Mouse (Mus musculus) embryonic facial prominence, embryonic 13.5 days (tissue): ENCODE results near the gene Zfp423. TPM values are rescaled to one million over a fixed set of nuclear protein-coding genes. Genes with fewer than 3 reads are reported as not detected.

Source experiments
- ATAC-seq: fragments of 200-750 bp; cut with Nextera tagmentation; 2 replicates; pipeline ENCODE4 v1.8.0; 2017; ENCODE audit warnings: low read depth; ENCODE audit not compliant: insufficient number of reproducible peaks, insufficient read depth, low FRiP score, low TSS enrichment
- H3K27ac ChIP-seq: fragments of 300-500 bp; sonication (generic); 2 replicates; pipeline ENCODE4 v1.5.1; 2015; ENCODE audit warnings: moderate library complexity, mild to moderate bottlenecking, inconsistent platforms
- H3K27me3 ChIP-seq: fragments of 300-500 bp; sonication (generic); 2 replicates; pipeline ENCODE4 v1.6.1; 2015; ENCODE audit warnings: mild to moderate bottlenecking, inconsistent platforms
- H3K36me3 ChIP-seq: fragments of 300-500 bp; sonication (generic); 2 replicates; pipeline ENCODE4 v1.6.1; 2015; ENCODE audit warnings: mild to moderate bottlenecking, inconsistent platforms
- H3K4me1 ChIP-seq: fragments of 300-500 bp; sonication (generic); 2 replicates; pipeline ENCODE4 v1.6.1; 2015; ENCODE audit warnings: inconsistent platforms
- H3K4me2 ChIP-seq: fragments of 300-500 bp; sonication (generic); 2 replicates; pipeline ENCODE4 v1.6.1; 2015; ENCODE audit warnings: moderate library complexity, mild to moderate bottlenecking, inconsistent platforms
- H3K4me3 ChIP-seq: fragments of 300-500 bp; sonication (generic); 2 replicates; pipeline ENCODE4 v1.5.1; 2015; ENCODE audit warnings: mild to moderate bottlenecking, inconsistent platforms
- H3K9ac ChIP-seq: fragments of 300-500 bp; sonication (generic); 2 replicates; pipeline ENCODE4 v1.6.1; 2015; ENCODE audit warnings: mild to moderate bottlenecking, inconsistent platforms
- H3K9me3 ChIP-seq: fragments of 300-500 bp; sonication (generic); 2 replicates; pipeline ENCODE4 v1.6.1; 2016; ENCODE audit warnings: inconsistent platforms
- WGBS: fragments of 180-500 bp; shearing (Covaris S2); methylation state at CpG from one replicate; pipeline ENCODE4 v1.1.7; 2015; ENCODE audit warnings: mixed read lengths; 5-methylcytosine and 5-hydroxymethylcytosine counted together
- polyA plus RNA-seq: library from polyadenylated mRNA; unstranded; fragments of >200 nt; fragmentation: Nextera tagmentation; extraction: Ambion mirVana; gene quantifications from 2 replicates; pipeline ENCODE4 v1.2.1, GENCODE M21; 2015

Zfp423 gene
- polyA plus RNA-seq, 1 experiment from 2014 or later, result 30.5 TPM

GRCm38 (mm10) chr8:87926098-87926890 lies 33.1 kb downstream of the Zfp423 start:
- no peak overlapping the region for H3K9ac ChIP-seq
- peaks cover 6% of the 10 kb centered on the region; the same call in 1 of the 2 replicates for H3K36me3 ChIP-seq
- H3K4me2 ChIP-seq, result peak overlapping the region; percentile 7; the same call in 1 of the 2 replicates
- no peak overlapping the region for H3K4me3 ChIP-seq
- H3K9me3 ChIP-seq, result no peaks in the 10 kb centered on the region
- H3K4me1 ChIP-seq, result peaks cover 78% of the 10 kb centered on the region
- H3K27me3 ChIP-seq, result no peaks in the 10 kb centered on the region
- peak overlapping the region; percentile 70 for H3K27ac ChIP-seq
- no peak for ATAC-seq
- WGBS, result 45% methylated on average over 7 of the region's 7 CpGs

GRCm38 (mm10) chr8:87922936-87923335 lies 36.5 kb downstream of the Zfp423 start:
- Histone ChIP-seq H3K27me3 (no peaks in the 10 kb centered on the region), H3K36me3 (peaks cover 6% of the 10 kb centered on the region; the same call in 1 of the 2 replicates), H3K4me1 (peaks cover 65% of the 10 kb centered on the region), H3K9me3 (no peaks in the 10 kb centered on the region), H3K4me3 (no peak overlapping the region), H3K27ac (no peak overlapping the region), H3K9ac (no peak overlapping the region), H3K4me2 (no peak overlapping the region)
- WGBS, result 68% methylated on average over 6 of the region's 6 CpGs
- ATAC-seq, result no peak

- Histone ChIP-seq H3K9ac (no peak overlapping the region), H3K36me3 (peaks cover 6% of the 10 kb centered on the region; the same call in 1 of the 2 replicates), H3K4me1 (peaks cover 65% of the 10 kb centered on the region), H3K9me3 (no peaks in the 10 kb centered on the region), H3K27ac (no peak overlapping the region), H3K27me3 (no peaks in the 10 kb centered on the region), H3K4me3 (no peak overlapping the region), H3K4me2 (no peak overlapping the region)
- 30% methylated on average over 6 of the region's 6 CpGs for WGBS
- ATAC-seq, result no peak
Observed at GRCm38 (mm10) chr8:87922446-87922845, 36.9 kb downstream of the Zfp423 start.

- no peaks in the 10 kb centered on the region for H3K27me3 ChIP-seq
- H3K4me1 ChIP-seq, result peaks cover 68% of the 10 kb centered on the region
- peak overlapping the region; percentile 9; the same call in 1 of the 2 replicates for H3K27ac ChIP-seq
- H3K4me3 ChIP-seq, result no peak overlapping the region
- 50% methylated on average over 5 of the region's 5 CpGs for WGBS
- no peaks in the 10 kb centered on the region for H3K9me3 ChIP-seq
- no peak overlapping the region for H3K4me2 ChIP-seq
- H3K36me3 ChIP-seq, result peaks cover 6% of the 10 kb centered on the region; the same call in 1 of the 2 replicates
- ATAC-seq, result no peak
- H3K9ac ChIP-seq, result 0 out of 2 replicates have a peak overlapping the region, but pooled peaks have one; percentile 17
Observed at GRCm38 (mm10) chr8:87918004-87918403, 41.4 kb downstream of the Zfp423 start.

- H3K27ac ChIP-seq, result no peak overlapping the region
- H3K27me3 ChIP-seq, result no peaks in the 10 kb centered on the region
- H3K9ac ChIP-seq, result no peak overlapping the region
- no peak for ATAC-seq
- no peak overlapping the region for H3K4me2 ChIP-seq
- 85% methylated on average over 9 of the region's 9 CpGs for WGBS
- no peaks in the 10 kb centered on the region for H3K9me3 ChIP-seq
- H3K4me3 ChIP-seq, result no peak overlapping the region
- H3K4me1 ChIP-seq, result peaks cover 68% of the 10 kb centered on the region
- H3K36me3 ChIP-seq, result no peaks in the 10 kb centered on the region
Observed at GRCm38 (mm10) chr8:87915763-87916162, 43.6 kb downstream of the Zfp423 start.

GRCm38 (mm10) chr8:87914247-87914967 lies 45.0 kb downstream of the Zfp423 start:
- no peaks in the 10 kb centered on the region for H3K27me3 ChIP-seq
- no peaks in the 10 kb centered on the region for H3K36me3 ChIP-seq
- no peak for ATAC-seq
- H3K4me3 ChIP-seq, result no peak overlapping the region
- peaks cover 78% of the 10 kb centered on the region for H3K4me1 ChIP-seq
- 50% methylated on average over 6 of the region's 6 CpGs for WGBS
- H3K9me3 ChIP-seq, result no peaks in the 10 kb centered on the region
- no peak overlapping the region for H3K4me2 ChIP-seq
- H3K27ac ChIP-seq, result peak overlapping the region; percentile 57
- H3K9ac ChIP-seq, result peak overlapping the region; percentile 49; the same call in 1 of the 2 replicates

- H3K27ac ChIP-seq, result no peak overlapping the region
- peaks cover 81% of the 10 kb centered on the region for H3K4me1 ChIP-seq
- H3K27me3 ChIP-seq, result no peaks in the 10 kb centered on the region
- ATAC-seq, result no peak
- H3K4me2 ChIP-seq, result no peak overlapping the region
- no peak overlapping the region for H3K4me3 ChIP-seq
- no peaks in the 10 kb centered on the region for H3K9me3 ChIP-seq
- H3K36me3 ChIP-seq, result no peaks in the 10 kb centered on the region
- H3K9ac ChIP-seq, result no peak overlapping the region
- 75% methylated on average over 2 of the region's 2 CpGs for WGBS
Observed at GRCm38 (mm10) chr8:87908940-87909339, 50.5 kb downstream of the Zfp423 start.

- H3K4me3 ChIP-seq, result no peak overlapping the region
- 42% methylated on average over 5 of the region's 5 CpGs for WGBS
- no peak overlapping the region for H3K9ac ChIP-seq
- no peaks in the 10 kb centered on the region for H3K9me3 ChIP-seq
- H3K36me3 ChIP-seq, result no peaks in the 10 kb centered on the region
- peak overlapping the region; percentile 95 for H3K27ac ChIP-seq
- ATAC-seq, result peak; percentile 73; the same call in 1 of the 2 replicates
- H3K27me3 ChIP-seq, result no peaks in the 10 kb centered on the region
- H3K4me1 ChIP-seq, result peaks cover 70% of the 10 kb centered on the region
- H3K4me2 ChIP-seq, result peak overlapping the region; percentile 16
Observed at GRCm38 (mm10) chr8:87905404-87905803, 54.0 kb downstream of the Zfp423 start.

- H3K4me1 ChIP-seq, result peaks cover 62% of the 10 kb centered on the region
- peak overlapping the region; percentile 26; the same call in 1 of the 2 replicates for H3K4me2 ChIP-seq
- no peak overlapping the region for H3K4me3 ChIP-seq
- H3K27ac ChIP-seq, result peak overlapping the region; percentile 95
- H3K9ac ChIP-seq, result no peak overlapping the region; the same call in 1 of the 2 replicates
- no peaks in the 10 kb centered on the region for H3K9me3 ChIP-seq
- ATAC-seq, result no peak
- H3K36me3 ChIP-seq, result no peaks in the 10 kb centered on the region
- H3K27me3 ChIP-seq, result no peaks in the 10 kb centered on the region
- WGBS, result 37% methylated on average over 5 of the region's 5 CpGs
Observed at GRCm38 (mm10) chr8:87904108-87904507, 55.3 kb downstream of the Zfp423 start.

- Histone ChIP-seq H3K36me3 (no peaks in the 10 kb centered on the region), H3K9ac (no peak overlapping the region), H3K9me3 (no peaks in the 10 kb centered on the region), H3K4me3 (no peak overlapping the region), H3K27me3 (no peaks in the 10 kb centered on the region), H3K4me2 (0 out of 2 replicates have a peak overlapping the region, but pooled peaks have one; percentile 7), H3K27ac (peak overlapping the region; percentile 75), H3K4me1 (peaks cover 75% of the 10 kb centered on the region)
- ATAC-seq, result 0 out of 2 replicates have a peak, but pooled peaks have one; percentile 35
- 49% methylated on average over 13 of the region's 13 CpGs for WGBS
Observed at GRCm38 (mm10) chr8:87895203-87896041, 64.0 kb downstream of the Zfp423 start.

GRCm38 (mm10) chr8:87894287-87894686 lies 65.1 kb downstream of the Zfp423 start:
- no peak overlapping the region for H3K4me2 ChIP-seq
- no peak for ATAC-seq
- peaks cover 84% of the 10 kb centered on the region for H3K4me1 ChIP-seq
- 67% methylated on average over 8 of the region's 8 CpGs for WGBS
- no peaks in the 10 kb centered on the region for H3K9me3 ChIP-seq
- H3K36me3 ChIP-seq, result no peaks in the 10 kb centered on the region
- no peak overlapping the region for H3K9ac ChIP-seq
- H3K27ac ChIP-seq, result no peak overlapping the region
- no peaks in the 10 kb centered on the region for H3K27me3 ChIP-seq
- H3K4me3 ChIP-seq, result no peak overlapping the region
